Comparison of ENCODE assay signal across 8 mouse cellular contexts in genomic region chr8:104629306-104630110, GRCm38 (mm10). TPM values are rescaled to one million over a fixed set of nuclear protein-coding genes. Genes with fewer than 3 reads are reported as not detected.
A peak's percentile ranks its signal among the peaks of the same experiment; 100 is the strongest.
DNase-seq lines count a peak whose midpoint lies in the region; ATAC-seq lines count a peak whose summit lies in the region.

No protein-coding gene starts in this region.

- 0 out of 2 replicates have a peak, but pooled peaks cover 2% of the 10 kb centered on the region for H3K36me3 ChIP-seq in midbrain, embryonic 15.5 days (replicated peaks)
- no peaks in the 10 kb centered on the region for H3K36me3 ChIP-seq in forebrain, embryonic 12.5 days (replicated peaks)

- intact Hi-C loops in gastrocnemius, postnatal 14 days (cut with DNase I; ENCODE audit: low total_unique reads), result no loop called here

- peak; percentile 82 for ATAC-seq in megakaryocyte-erythroid progenitor cell, adult 5-6 weeks (replicated peaks; ENCODE audit: low FRiP score, low TSS enrichment, poor library complexity, severe bottlenecking)
- no peak for ATAC-seq in midbrain, embryonic 15.5 days (replicated peaks)
- no peak for ATAC-seq in forebrain, embryonic 12.5 days (ENCODE audit: low FRiP score)

- peaks cover 12% of the 10 kb centered on the region for H3K4me1 ChIP-seq in midbrain, embryonic 15.5 days
- peaks cover 14% of the 10 kb centered on the region for H3K4me1 ChIP-seq in forebrain, embryonic 12.5 days

- H3K4me3 ChIP-seq in midbrain, embryonic 15.5 days, result no peak overlapping the region
- no peak overlapping the region for H3K4me3 ChIP-seq in forebrain, embryonic 12.5 days (replicated peaks)

- 83% methylated on average over 22 of the region's 22 CpGs for WGBS in midbrain, embryonic 15.5 days
- 79% methylated on average over 22 of the region's 22 CpGs for WGBS in forebrain, embryonic 12.5 days

- no peak overlapping the region for H3K27ac ChIP-seq in midbrain, embryonic 15.5 days
- no peak overlapping the region for H3K27ac ChIP-seq in forebrain, embryonic 12.5 days

- peak; percentile 26 for DNase-seq in ovary, postnatal 36 days (ENCODE audit: low spot score)
- DNase-seq in ovary, adult 18-20 months (ENCODE audit: low spot score), result no peak
- DNase-seq in gastrocnemius, postnatal 14 days, result peak; percentile 45
- DNase-seq in kidney, adult 8-10 months, result peak; percentile 67 to 71
- no peak for DNase-seq in frontal cortex, postnatal 10 days (ENCODE audit: low spot score in 2 of 2)

- H3K4me2 ChIP-seq in midbrain, embryonic 15.5 days, result no peak overlapping the region
- H3K4me2 ChIP-seq in forebrain, embryonic 12.5 days, result no peak overlapping the region

- H3K9ac ChIP-seq in midbrain, embryonic 15.5 days, result no peak overlapping the region
- H3K9ac ChIP-seq in forebrain, embryonic 12.5 days, result no peak overlapping the region

- H3K9me3 ChIP-seq in midbrain, embryonic 15.5 days, result no peaks in the 10 kb centered on the region
- no peaks in the 10 kb centered on the region for H3K9me3 ChIP-seq in forebrain, embryonic 12.5 days

- H3K27me3 ChIP-seq in midbrain, embryonic 15.5 days (replicated peaks), result peaks cover 8% of the 10 kb centered on the region
- peaks cover 38% of the 10 kb centered on the region for H3K27me3 ChIP-seq in forebrain, embryonic 12.5 days

RNA-seq across cellular contexts. Expression of gene Rrad, which starts 1.6 kb away (rescaled TPM):
- total RNA-seq in gastrocnemius, postnatal 14 days (2021), result 10 to 100 TPM in 1 of 2 experiments, 1 to 10 TPM in 1; 3.7 to 15.5 TPM
- 1.1 TPM in 1 of 2 replicates, not detected in the other for total RNA-seq in megakaryocyte-erythroid progenitor cell, adult 5-6 weeks (2014; fragmentation: Nextera tagmentation)
- total RNA-seq in megakaryocyte-erythroid progenitor cell, adult 5-6 weeks (2017), result 0.19 and 0.94 TPM in 2 replicates
- polyA plus RNA-seq in midbrain, embryonic 15.5 days (2015; fragmentation: Nextera tagmentation; extraction: Ambion mirVana), result 4.0 and 5.1 TPM in 2 replicates
- 0.69 and 1.7 TPM in 2 replicates for polyA plus RNA-seq in forebrain, embryonic 12.5 days (2016; fragmentation: Nextera tagmentation; extraction: Ambion mirVana)

RNA-seq across cellular contexts. Expression of gene Cdh16, which starts 5.3 kb away (rescaled TPM):
- total RNA-seq in gastrocnemius, postnatal 14 days (2021), result not detected
- total RNA-seq in megakaryocyte-erythroid progenitor cell, adult 5-6 weeks (2014; fragmentation: Nextera tagmentation), result not detected in 2 replicates
- not detected in 2 replicates for total RNA-seq in megakaryocyte-erythroid progenitor cell, adult 5-6 weeks (2017)
- not detected in 2 replicates for polyA plus RNA-seq in midbrain, embryonic 15.5 days (2015; fragmentation: Nextera tagmentation; extraction: Ambion mirVana)
- not detected in 2 replicates for polyA plus RNA-seq in forebrain, embryonic 12.5 days (2016; fragmentation: Nextera tagmentation; extraction: Ambion mirVana)

RNA-seq across cellular contexts. Expression of gene Ciao2b, which starts 12.3 kb away (rescaled TPM):
- 10 to 100 TPM; 27.1 to 32.0 TPM for total RNA-seq in gastrocnemius, postnatal 14 days (2021)
- 51.5 and 66.1 TPM in 2 replicates for total RNA-seq in megakaryocyte-erythroid progenitor cell, adult 5-6 weeks (2014; fragmentation: Nextera tagmentation)
- total RNA-seq in megakaryocyte-erythroid progenitor cell, adult 5-6 weeks (2017), result 26.4 and 27.7 TPM in 2 replicates
- polyA plus RNA-seq in midbrain, embryonic 15.5 days (2015; fragmentation: Nextera tagmentation; extraction: Ambion mirVana), result 132 and 140 TPM in 2 replicates
- 104 and 115 TPM in 2 replicates for polyA plus RNA-seq in forebrain, embryonic 12.5 days (2016; fragmentation: Nextera tagmentation; extraction: Ambion mirVana)

RNA-seq across cellular contexts. Expression of gene Pdp2, which starts 38.3 kb away (rescaled TPM):
- 1 to 10 TPM; 3.9 to 4.7 TPM for total RNA-seq in gastrocnemius, postnatal 14 days (2021)
- total RNA-seq in megakaryocyte-erythroid progenitor cell, adult 5-6 weeks (2014; fragmentation: Nextera tagmentation), result 8.6 and 9.5 TPM in 2 replicates
- 10.2 and 10.4 TPM in 2 replicates for total RNA-seq in megakaryocyte-erythroid progenitor cell, adult 5-6 weeks (2017)
- polyA plus RNA-seq in midbrain, embryonic 15.5 days (2015; fragmentation: Nextera tagmentation; extraction: Ambion mirVana), result 20.0 and 20.9 TPM in 2 replicates
- 14.2 and 14.9 TPM in 2 replicates for polyA plus RNA-seq in forebrain, embryonic 12.5 days (2016; fragmentation: Nextera tagmentation; extraction: Ambion mirVana)

Comparison
In these comparisons a context has a peak if more than half of its experiments do, and no peak if none do; other contexts are left out.
1. DNase-seq: peak in ovary, postnatal 36 days (single experiment), gastrocnemius, postnatal 14 days (single experiment) and kidney, adult 8-10 months (2 of 2); none in ovary, adult 18-20 months (single experiment) and frontal cortex, postnatal 10 days (0 of 2).